Mouse (Mus musculus) neural tube, embryonic 10.5 days (tissue): ENCODE measurements around the gene P4hb.
"Not testable (repeated sequence)": the region's sequence is repeated elsewhere in the genome, so short reads cannot be mapped to it uniquely, and the experiment has no call there.

ENCODE experiments used
- DNase-seq: peaks from one replicate; pipeline ENCODE4 v3.0.0-alpha.2; 2017; ENCODE audit warnings: low spot score; ENCODE audit errors: extremely low spot score

The P4hb gene

DNA sequence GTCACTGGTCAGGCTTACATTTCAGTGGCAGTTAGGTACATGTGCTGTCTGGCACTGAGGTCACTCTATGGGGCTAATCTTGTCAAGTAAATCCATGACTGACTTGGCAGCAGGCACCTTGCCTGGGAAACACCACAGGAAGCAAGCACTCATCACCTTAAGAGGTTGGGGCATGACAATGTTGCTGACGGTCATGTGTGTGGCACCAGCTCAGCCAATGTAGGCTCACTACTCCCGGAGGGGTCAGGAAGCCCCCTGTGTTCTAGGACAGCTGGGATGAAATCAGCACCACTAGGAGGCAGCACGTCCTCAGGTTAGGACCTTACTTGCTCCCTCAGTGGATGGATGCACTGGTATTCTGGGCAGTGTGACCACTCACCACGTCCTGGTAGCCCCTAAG lies 31.1 kb downstream of the P4hb start:
- DNase-seq = no peak

DNA sequence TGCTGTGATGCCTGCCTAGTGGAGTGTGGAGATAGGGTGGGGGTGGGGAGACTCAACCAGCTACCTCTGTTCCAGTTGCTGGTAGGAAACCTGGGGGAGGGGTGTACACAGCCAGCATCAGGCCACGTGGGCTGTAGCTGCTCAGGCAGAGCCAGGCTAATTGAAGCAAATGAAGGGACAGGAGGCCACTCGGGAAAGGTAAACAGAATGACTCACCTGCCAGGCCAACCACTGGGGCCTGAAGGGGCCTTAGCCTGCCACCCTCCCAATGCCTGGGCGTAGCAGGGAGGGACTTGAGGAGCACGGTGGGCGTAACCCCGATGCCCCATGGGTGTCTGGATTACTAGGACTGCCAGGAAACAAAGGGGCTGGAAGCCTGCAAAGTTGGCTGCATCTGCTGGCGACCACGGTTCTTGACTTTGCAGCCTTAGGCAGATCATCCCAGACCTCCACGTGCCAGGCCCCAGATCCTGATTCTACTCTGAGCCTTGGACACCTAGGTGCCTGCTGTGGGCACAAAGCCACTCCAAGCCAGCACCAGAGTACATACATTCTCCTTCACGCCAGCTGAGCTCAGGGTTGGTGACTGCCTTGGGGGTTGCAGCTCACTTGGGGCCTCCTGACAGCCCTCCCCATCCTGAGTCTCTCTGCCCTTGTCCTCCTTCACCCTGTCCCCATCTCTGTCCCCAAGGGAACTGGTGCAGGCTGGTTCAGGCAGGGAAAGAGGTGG lies 33.6 kb downstream of the P4hb start:
- DNase-seq = no peak

DNA sequence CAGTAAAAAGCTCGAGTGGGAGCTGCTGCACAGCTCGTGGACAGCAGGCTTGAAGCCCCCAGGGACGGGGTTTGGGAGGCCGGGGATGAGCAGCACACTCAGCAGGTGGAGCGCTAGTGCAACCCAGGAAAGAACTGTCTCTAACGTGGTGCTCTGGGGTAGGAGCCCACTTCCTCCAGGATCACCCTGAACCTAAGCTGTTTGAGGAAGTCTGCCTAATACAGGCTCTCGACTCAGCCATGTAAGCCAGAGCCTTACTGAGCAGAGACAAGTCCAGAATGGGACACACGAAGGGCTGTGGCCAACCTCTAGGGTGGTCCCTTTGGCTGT lies 34.1 kb downstream of the P4hb start:
- no peak for DNase-seq

DNA sequence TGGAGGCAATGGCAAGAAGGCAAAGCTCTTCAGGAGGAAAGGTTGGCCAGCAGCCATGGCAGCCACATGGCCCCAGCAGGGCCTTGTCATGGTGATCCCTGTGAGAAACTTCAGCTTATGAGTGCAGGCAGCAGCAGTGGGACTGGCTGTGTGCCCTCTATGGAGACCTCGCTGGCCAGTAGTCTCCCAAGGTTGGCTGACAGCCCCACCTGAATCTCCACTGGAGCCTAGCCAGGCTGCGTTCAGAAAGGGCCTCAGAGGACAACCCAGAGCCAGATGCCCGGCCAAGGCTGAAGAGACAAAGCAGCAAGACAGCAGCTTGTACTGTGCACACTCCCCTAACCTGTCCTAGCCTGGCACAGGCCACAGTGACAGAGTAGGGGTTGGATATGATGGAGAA lies 34.6 kb downstream of the P4hb start:
- DNase-seq = no peak

DNA sequence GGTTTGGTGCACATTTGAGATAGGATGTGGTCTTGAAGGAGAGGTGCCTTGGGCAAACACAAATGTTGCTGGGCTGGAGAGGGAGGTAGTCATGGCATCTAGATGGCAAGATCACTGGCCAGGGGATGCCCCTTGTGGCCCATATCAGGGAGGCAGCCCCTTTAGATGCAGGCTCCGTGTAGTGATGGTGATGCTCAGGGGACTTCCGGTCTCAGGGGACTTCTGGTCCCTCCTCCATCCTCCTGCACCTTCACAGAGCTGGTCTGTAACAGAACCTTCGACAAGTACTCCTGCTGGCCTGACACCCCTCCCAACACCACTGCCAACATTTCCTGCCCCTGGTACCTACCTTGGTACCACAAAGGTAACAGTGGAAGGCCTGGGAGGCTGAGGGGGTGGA lies 37.2 kb downstream of the P4hb start:
- DNase-seq = no peak

DNA sequence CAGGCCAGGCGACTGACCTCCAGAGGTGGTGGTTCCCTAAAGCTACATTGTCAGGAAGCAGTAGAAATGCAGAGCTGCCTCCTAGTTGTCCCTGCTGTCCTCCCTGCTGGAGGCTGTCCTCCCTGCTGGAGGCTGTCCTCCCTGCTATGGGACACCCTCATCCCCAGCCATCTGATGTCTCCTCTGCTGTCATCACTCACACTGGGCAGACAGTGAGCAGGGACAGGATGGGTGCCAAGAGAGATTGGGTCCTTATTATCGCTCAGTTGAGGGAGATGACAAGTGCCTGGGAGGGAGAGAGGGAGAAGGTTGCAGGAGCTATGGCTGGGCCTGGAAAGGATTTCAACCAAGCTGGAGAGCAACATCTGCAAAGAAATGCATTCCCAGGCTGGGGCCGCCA lies 37.9 kb downstream of the P4hb start:
- no peak for DNase-seq

DNA sequence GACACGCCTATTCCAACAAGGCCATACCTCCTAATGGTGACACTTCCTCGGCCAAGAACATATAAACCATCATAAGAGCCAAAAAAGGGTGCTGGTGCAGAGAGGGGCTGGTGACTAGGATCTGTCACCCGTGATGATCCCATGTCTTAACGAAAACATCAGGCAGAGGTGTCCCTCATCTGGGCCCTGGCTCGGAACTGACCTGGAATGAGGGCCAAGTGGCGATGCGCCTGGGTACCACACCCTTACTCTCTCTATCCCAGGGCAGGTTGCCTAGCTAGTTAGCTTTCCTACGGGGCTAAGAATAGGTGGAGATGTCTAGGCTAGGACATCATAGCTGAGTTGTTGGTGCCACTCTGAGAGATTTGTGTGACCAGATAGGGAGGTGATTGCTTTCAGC lies 39.0 kb downstream of the P4hb start:
- DNase-seq = no peak

DNA sequence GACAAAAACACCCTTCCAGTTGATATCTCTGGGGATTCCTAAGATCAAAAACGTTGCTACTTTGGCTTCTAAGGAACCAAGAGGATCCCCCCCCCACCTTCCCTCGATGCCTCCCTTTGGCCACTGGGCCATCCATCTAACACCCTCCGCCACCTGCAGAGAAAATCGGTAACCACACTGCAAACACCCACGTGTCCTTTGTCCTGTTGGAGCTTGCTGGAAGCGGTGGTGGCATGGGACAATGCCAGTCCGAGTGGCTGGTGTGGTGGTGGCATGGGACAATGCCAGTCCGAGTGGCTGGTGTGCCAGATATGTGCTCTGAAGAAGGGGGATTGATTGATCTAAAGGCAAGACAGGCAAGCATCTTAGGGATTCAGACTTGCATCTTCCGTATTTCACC lies 41.4 kb downstream of the P4hb start:
- no peak for DNase-seq

DNA sequence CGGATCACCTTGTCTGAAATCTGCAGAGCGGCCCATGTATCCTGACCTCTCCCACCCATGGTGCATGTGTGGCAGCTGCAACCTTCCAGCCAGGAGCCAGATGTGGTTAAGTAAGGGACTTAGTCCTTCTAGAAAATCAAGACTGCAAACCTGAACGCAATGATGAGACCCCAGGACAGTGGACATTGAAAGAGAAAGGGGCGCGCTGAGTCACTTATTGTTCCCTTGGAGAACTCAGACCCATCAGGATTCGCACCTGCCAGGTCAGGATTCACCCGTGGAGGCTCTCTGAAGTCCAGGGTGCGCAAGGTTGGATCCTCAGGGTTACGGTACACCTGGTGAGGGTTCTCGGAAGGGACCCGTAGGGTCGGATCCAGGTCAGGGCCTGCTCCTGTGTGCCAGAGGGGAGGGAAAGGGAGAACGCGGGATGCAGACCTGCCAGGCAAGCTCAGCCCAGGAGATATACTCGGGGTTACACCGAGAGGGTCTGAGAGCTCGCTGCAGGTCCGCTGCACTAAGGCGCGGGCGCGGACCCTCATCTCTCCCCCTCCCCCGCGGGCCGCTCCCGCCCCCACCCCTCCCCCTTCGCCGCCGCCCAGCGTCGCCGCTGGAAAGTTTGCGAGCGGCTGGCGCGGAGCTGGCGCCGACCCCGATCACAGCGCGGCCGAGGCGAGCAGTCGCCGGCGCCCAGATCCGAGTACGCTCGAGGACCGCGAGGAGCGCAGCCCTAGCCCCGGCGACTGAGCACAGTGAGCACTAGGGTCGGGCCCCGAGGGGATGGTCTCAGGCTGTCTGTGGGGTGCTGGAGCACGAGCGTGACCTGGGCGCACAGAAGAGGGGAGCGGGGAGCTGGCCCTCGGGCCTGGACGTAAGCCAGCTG lies 42.7 kb downstream of the P4hb start, which contains the start of gene Gcgr:
TSS of gene Gcgr (plus strand) at position 615 of the 880 bp plus-strand sequence.
- DNase-seq = peak; percentile 59

DNA sequence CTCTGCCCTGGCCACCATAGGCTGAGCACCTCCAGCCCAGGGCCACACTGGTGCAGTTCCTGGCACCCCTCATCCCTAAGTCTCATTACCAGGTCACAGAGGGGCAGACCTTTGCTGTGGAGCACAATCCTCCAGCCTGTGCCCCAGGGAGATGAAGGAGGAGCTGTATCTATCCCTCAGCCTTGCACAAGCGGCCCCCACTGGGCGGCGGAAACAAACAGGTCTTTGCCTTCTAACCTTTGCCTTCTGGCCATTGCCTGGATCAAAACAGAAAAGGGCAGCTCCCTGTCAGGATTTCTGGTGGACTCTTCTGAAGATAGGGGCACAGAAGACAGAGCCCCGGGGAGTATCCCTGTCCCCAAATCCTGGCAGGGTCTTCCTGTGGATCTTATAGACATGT lies 44.1 kb downstream of the P4hb start:
- no peak for DNase-seq

DNA sequence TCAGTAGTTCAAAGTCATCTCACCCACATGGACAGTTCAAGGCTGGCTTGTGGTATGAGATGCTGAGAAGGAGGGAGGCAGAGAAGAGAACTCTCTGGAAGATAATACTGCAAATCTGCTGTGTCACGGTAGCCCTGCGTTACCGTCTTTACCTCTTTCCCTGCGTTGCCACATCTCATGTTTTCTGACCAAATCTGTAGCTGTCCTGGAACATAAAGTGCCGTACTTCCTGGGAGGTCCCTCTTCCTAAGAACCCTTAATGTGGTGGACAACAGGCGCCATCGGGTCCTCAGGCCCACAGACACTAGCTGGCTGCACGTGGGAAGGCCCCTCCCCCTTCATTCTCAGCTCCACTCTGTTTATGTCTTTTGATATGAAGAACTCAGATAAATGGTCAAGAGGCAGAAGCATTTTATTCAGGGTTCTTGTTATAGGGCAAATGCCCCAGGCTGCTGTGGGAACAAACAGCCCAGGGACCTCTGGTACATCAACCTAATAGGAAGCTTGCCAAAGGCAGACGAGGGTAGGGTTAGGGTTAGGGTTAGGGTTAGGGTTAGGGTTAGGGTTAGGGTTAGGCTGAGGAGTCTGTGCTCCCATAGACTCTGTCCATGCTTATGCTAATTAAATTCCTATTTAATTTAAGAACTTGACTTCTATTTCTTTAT lies 45.2 kb downstream of the P4hb start:
- no peak for DNase-seq

DNA sequence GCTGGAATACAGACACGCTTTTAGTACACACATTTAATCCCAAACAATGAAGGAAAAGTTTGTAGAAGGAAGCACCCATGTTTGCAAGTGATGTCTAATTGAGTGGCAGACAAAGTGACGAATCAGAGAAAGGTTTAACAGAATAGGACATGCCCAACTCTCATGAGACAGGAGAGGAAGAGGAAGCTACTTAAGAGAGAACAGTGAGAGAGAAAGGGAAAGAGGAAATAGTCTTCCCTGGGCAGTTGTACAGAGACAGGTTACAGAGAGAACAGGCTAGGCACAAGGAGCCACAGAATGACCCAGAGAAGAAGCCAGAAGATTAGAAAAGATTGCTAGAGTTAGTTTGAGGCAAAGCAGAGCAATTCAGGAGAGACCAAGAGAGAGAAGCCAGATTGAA lies 47.1 kb downstream of the P4hb start:
- no peak for DNase-seq

DNA sequence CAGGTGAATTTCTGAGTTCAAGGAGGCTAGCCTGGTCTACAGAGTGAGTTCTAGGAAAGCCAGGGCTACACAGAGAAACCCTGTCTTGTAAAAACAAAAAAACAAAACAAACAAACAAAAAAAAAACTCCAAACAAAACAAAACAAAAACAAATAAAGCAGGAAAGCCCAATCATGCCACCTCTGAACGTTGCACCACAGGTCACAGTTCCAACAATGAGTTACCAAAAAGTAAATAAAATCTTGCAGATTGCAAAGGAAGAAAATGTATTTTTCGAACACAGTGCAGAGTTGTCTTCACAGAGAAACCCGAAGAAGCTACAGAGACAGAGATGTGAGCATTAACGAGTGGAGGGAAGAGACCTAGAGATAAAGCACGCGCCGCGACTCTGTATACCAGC lies 50.5 kb downstream of the P4hb start:
- no peak for DNase-seq

DNA sequence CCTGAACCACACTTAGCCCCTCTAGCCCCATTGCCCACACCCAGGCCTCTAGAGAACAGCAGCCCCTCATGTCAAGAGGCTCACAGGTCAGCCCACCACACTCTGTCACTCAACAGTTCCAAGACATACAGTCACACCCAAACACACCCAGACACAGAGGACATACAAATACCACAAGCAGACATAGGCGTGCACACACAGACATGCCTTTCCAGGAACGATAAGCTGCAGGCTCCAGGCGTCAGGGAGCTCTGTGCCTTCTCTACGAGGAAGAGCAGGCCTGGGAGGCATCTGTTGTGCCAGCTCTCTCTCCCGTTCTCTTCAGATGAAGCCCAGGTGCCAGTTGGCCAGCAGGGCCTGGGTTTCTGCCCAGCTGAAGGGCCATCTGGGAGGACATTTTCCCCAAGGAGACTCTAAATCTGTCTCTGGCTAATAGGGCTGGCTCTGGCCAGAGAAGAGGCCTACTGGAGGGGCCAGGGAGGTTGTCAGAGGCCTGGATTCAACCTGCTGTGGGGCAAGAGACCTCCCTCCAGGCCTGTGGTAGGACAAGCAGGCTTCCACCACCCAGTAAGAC lies 52.0 kb downstream of the P4hb start:
- DNase-seq = no peak

DNA sequence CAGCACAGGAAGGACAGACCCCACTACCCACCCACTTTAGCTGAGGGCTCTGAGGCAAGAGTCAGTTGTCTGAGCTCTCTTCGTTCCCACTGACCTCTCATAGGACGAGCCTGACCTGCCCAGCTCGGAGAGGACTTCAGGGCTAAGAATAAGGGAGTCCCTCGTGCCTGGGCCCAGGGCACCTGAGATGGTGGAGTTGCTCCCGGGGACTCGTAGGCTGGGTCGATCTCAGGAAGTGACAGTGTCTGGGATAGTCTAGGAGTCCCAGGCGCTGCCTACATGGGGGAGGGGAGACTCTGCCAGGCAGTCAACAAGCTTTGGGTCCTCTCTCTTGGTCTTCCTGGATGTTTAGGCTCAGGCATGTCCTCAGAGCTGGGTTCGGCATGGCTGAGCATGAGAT lies 52.6 kb downstream of the P4hb start:
- DNase-seq = no peak

DNA sequence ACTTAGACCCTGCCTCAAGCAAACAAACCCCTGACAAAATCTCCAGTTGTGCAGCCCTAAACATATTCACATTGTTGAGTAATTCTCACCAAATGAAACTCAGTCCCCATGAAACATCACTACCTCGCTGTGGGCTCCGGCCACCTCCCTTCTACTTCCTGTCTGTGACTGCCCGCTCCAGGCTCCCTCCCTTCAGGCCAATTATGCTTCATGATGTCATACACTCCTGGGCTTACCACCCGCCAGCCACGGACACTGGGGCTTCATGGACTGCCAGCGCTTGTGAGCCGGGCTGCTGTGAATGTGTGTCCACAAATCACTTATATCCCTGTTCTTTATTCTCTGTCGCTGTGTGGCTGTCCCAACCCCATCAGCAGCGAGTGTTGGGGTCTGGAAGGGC lies 53.3 kb downstream of the P4hb start:
- DNase-seq = no peak

DNA sequence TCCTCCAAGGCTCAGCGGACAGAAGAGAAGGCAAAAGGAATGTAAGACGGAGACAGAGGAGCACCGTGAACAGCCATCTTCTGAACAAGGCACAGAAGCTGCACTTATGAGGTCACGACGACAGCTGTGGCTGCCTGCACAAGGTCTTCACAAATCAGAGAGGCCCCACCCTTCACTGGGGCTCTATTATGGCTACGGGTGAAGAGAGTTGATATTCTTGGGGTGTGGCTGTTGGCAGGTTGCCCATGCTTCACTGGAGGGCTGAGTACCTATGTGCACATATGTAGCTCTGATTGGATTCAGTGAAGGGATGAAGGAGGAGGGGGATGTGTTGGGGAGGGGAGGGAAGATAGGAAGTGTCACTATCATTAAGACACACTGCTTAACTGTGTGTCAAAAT lies 54.5 kb downstream of the P4hb start:
- DNase-seq = no peak

DNA sequence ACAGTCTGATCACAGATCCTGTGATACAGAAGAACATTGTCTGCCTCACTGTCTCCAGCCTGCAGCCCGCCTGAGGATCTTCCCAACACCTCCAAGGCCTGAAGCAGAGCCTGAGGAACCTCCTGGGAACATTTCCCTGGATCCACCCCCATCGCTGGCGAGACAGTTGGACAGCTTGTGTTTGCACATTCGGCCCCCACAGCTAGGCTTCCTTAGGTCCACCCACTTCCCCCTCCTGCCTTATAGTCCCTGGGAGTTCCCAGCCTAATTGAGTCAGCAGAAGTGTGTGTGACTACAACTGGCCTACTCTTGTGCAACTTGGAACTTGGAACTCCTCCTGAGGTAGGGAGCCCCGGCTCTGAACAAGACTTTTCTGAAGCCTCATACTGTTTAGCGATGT lies 55.0 kb downstream of the P4hb start:
- no peak for DNase-seq

DNA sequence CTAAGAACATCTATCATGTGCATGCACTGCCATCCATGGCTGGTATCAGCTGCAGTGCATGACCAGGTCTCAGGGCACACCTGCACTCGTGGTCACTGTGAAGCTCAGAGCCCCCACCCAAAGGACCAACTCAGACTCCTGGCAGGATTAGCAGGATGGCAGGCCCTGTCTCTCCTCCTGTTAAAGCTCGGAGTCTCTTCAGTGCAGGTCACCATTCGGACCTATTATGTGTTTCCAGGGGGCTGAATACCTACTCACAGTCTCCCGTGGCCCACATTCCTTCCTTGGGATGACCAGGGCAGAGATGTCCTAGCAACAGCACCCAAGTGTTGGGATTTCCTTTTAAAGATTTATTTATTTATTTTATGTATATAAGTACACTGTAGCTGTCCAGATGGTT lies 55.9 kb downstream of the P4hb start:
- no peak for DNase-seq

DNA sequence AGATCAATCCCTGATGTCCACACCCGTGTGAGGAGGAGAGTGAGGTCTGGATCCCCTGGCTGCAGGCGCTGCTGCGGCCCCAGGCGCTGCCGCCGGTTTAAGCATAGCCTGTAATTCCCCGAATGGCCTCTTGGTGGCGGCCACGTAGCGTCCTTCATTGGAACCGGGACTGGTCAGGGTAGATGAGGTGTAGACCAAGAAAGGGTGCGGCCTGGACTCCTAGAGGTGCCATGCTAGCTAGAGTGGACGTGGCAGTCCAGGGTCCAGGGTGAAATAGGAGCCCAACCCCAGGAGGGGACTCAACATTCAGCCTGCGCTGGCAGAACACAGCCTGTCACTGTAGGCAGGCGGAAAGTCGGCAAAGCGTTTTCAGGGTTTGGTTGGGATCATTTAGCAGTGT lies 57.4 kb downstream of the P4hb start:
- DNase-seq = peak; percentile 91

DNA sequence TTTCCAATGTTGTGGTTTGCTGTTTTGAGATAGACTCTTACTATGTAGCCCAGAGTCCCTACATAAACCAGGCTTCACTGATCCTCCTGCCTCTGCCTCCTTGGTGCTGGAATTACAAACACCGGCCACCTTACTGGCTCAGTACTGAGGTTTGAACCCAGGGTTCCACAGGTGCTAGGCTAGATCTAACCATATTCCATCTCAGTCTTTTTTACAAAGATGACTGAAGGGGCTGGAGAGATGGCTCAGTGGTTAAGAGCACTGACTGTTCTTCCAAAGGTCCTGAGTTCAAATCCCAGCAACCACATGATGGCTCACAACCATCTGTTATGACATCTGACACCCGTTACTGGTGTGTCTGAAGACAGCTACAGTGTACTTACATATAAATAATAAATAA lies 58.8 kb downstream of the P4hb start:
- DNase-seq = not testable (repeated sequence)

DNA sequence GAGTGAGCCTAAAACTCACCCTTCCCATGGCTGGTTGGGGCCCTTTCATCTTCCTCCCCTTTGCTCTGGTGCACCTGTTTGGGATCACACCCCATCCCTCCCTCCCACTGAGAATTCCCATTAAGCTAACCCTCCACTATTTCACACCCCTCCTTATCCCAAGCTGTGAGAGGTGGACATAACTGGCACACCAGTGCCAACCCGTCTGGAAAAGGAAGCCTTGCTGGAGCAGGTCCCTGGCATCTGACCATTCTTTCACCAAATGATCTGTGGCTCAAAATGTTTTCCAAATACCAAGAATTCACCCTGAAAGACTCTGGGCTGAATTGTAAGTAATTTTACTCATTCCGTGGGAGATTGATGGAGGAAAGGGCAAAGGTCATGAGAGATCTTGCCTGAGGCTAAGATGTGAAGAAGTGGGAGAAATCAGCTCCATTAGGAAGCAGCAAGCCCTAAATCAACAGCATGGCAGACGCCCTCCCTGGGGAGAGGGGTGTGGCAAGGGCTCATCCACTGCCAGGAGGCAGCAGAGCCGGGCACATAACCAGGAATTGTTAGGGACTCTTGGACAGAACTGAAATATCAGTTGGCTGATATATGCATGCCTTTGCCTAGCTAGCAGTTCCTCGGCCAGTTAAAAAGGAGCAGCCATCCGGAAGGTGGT lies 60.1 kb downstream of the P4hb start:
- peak; percentile 56 for DNase-seq
